Mouse (Mus musculus) intestine, postnatal 0 days (tissue): ENCODE results near the gene Serpinb3c. TPM values are rescaled to one million over a fixed set of nuclear protein-coding genes. Genes with fewer than 3 reads are reported as not detected.
A peak's percentile ranks its signal among the peaks of the same experiment; 100 is the strongest.
"Not testable (repeated sequence)": the region's sequence is repeated elsewhere in the genome, so short reads cannot be mapped to it uniquely, and the experiment has no call there.

ENCODE experiments used
- ATAC-seq: fragments of 200-750 bp; cut with Nextera tagmentation; 2 replicates; pipeline ENCODE4 v1.8.0; 2017; ENCODE audit warnings: mild to moderate bottlenecking, moderate TSS enrichment, moderate library complexity
- H3K27ac ChIP-seq: fragments of 300-500 bp; sonication (generic); 2 replicates; pipeline ENCODE4 v1.5.1; 2014; ENCODE audit warnings: mild to moderate bottlenecking, low read depth, low read length, moderate library complexity
- H3K27me3 ChIP-seq: fragments of 300-500 bp; sonication (generic); replicated peaks from 2 replicates; pipeline ENCODE4 v1.6.1; 2014; ENCODE audit warnings: low read length, mixed read lengths; ENCODE audit not compliant: control insufficient read depth, insufficient read depth
- H3K36me3 ChIP-seq: fragments of 300-500 bp; sonication (generic); 2 replicates; pipeline ENCODE4 v1.6.1; 2014; ENCODE audit warnings: mild to moderate bottlenecking, moderate library complexity; ENCODE audit not compliant: control insufficient read depth, insufficient read depth
- H3K4me1 ChIP-seq: fragments of 300-500 bp; sonication (generic); replicated peaks from 2 replicates; pipeline ENCODE4 v1.6.1; 2014; ENCODE audit warnings: antibody characterized with exemption, low read length, mixed read lengths; ENCODE audit not compliant: control insufficient read depth, insufficient read depth
- H3K4me2 ChIP-seq: fragments of 300-500 bp; sonication (generic); replicated peaks from 2 replicates; pipeline ENCODE4 v1.6.1; 2014; ENCODE audit warnings: low read depth, mild to moderate bottlenecking, moderate library complexity
- H3K4me3 ChIP-seq: fragments of 300-500 bp; sonication (generic); 2 replicates; pipeline ENCODE4 v1.5.1; 2014; ENCODE audit warnings: low read depth, low read length
- H3K9ac ChIP-seq: fragments of 300-500 bp; sonication (generic); 2 replicates; pipeline ENCODE4 v1.6.1; 2014; ENCODE audit warnings: mild to moderate bottlenecking, low read depth, low read length
- H3K9me3 ChIP-seq: fragments of 300-500 bp; sonication (generic); 2 replicates; pipeline ENCODE4 v1.6.1; 2016; ENCODE audit warnings: mixed run types; ENCODE audit not compliant: control insufficient read depth
- CTCF ChIP-seq: sonication (generic); IDR thresholded peaks from 2 replicates; pipeline ENCODE4 v1.5.1; 2016; ENCODE audit warnings: low read depth, mild to moderate bottlenecking, control low read depth, antibody characterized with exemption, moderate library complexity
- WGBS: fragments of 180-500 bp; shearing (Covaris S2); extraction: QIAGEN DNeasy Blood & Tissue Kit; methylation state at CpG from one replicate; pipeline ENCODE4 v1.1.7; 2014; 5-methylcytosine and 5-hydroxymethylcytosine counted together
- polyA plus RNA-seq: library from polyadenylated mRNA; unstranded; fragments of >200 nt; fragmentation: Nextera tagmentation; extraction: Ambion mirVana; gene quantifications from 2 replicates; pipeline ENCODE4 v1.2.1, GENCODE M21; 2015

Gene Serpinb3c
- polyA plus RNA-seq = not detected in 2 replicates

- H3K4me1 ChIP-seq, ATAC-seq, H3K4me3 ChIP-seq, H3K36me3 ChIP-seq, H3K9me3 ChIP-seq, H3K27ac ChIP-seq, H3K4me2 ChIP-seq, H3K27me3 ChIP-seq, H3K9ac ChIP-seq: not testable (repeated sequence)
Measured at GRCm38 (mm10) chr1:107278261-107278660, at the start of gene Serpinb3c, which contains the start of gene Serpinb3b. Gene Serpinb3c (minus strand): TSS chr1:107278371. Gene Serpinb3b (minus strand): TSS chr1:107278361.

- WGBS = 36% methylated on average over 3 of the region's 3 CpGs
- H3K4me1 ChIP-seq, H3K9ac ChIP-seq, H3K9me3 ChIP-seq, ATAC-seq, H3K27ac ChIP-seq, H3K4me3 ChIP-seq, H3K36me3 ChIP-seq, H3K27me3 ChIP-seq, H3K4me2 ChIP-seq: not testable (repeated sequence)
- TF ChIP-seq CTCF = peak; percentile 62
Measured at GRCm38 (mm10) chr1:107243170-107243569, 35.0 kb downstream of the Serpinb3c start.

Other genes with a start within 250 kb of the Serpinb3c start
- not detected in 2 replicates for gene Serpinb3a, start 226.1 kb downstream of the Serpinb3c start, polyA plus RNA-seq
- gene Serpinb3d, start 194.9 kb downstream of the Serpinb3c start, polyA plus RNA-seq = not detected in 2 replicates
- not detected in 2 replicates for gene Serpinb3b, start within 50 bp of the Serpinb3c start, polyA plus RNA-seq
- gene Serpinb11, start 82.8 kb upstream of the Serpinb3c start, polyA plus RNA-seq = not detected in 2 replicates
- not detected in 2 replicates for gene Serpinb7, start 121.3 kb upstream of the Serpinb3c start, polyA plus RNA-seq
- not detected in 2 replicates for gene Serpinb2, start 233.1 kb upstream of the Serpinb3c start, polyA plus RNA-seq